Mouse (Mus musculus) colon, adult 2 months (tissue): ENCODE measurements around the gene Lrrk2. TPM values are rescaled to one million over a fixed set of nuclear protein-coding genes. Genes with fewer than 3 reads are reported as not detected.

Experiments used
- polyA plus RNA-seq: library from polyadenylated mRNA; depleted of rRNA; stranded (reverse); fragments of >200 nt; gene quantifications from 2 replicates; pipeline ENCODE4 v1.2.3, GENCODE M21; 2012; rRNA removed

Lrrk2 gene
- polyA plus RNA-seq = 0.85 and 1.8 TPM in 2 replicates

GRCm38 (mm10) chr15:91672645-91673568 is at the start of gene Lrrk2:
TSS of gene Lrrk2 (plus strand) at chr15:91673175.

GRCm38 (mm10) chr15:91837965-91838364 is 165.0 kb downstream of the Lrrk2 start, which contains the start of gene Smgc:
TSS of gene Smgc (plus strand) at chr15:91838265.

Other genes with a start within 250 kb of the Lrrk2 start
- 5.0 and 8.6 TPM in 2 replicates for gene Slc2a13, start 99.9 kb upstream of the Lrrk2 start, polyA plus RNA-seq
- not detected in 2 replicates for gene Smgc, start 165.1 kb downstream of the Lrrk2 start, polyA plus RNA-seq